Mouse (Mus musculus) forebrain, embryonic 16.5 days (tissue): ENCODE results near the gene Mtmr1. TPM values are rescaled to one million over a fixed set of nuclear protein-coding genes. Genes with fewer than 3 reads are reported as not detected.

ENCODE experiments used
- ATAC-seq: fragments of 200-750 bp; cut with Nextera tagmentation; 2 replicates; pipeline ENCODE4 v1.8.0; 2017; ENCODE audit warnings: mild to moderate bottlenecking, moderate library complexity
- H3K27ac ChIP-seq: fragments of 300-500 bp; sonication (generic); 2 replicates; pipeline ENCODE4 v1.5.1; 2014; ENCODE audit warnings: low read length, control low read depth
- H3K27me3 ChIP-seq: fragments of 300-500 bp; sonication (generic); replicated peaks from 2 replicates; pipeline ENCODE4 v1.6.1; 2014; ENCODE audit warnings: low read length; ENCODE audit not compliant: control insufficient read depth, insufficient read depth
- H3K36me3 ChIP-seq: fragments of 300-500 bp; sonication (generic); 2 replicates; pipeline ENCODE4 v1.6.1; 2014; ENCODE audit not compliant: control insufficient read depth, insufficient read depth
- H3K4me1 ChIP-seq: fragments of 300-500 bp; sonication (generic); replicated peaks from 2 replicates; pipeline ENCODE4 v1.6.1; 2014; ENCODE audit warnings: low read length; ENCODE audit not compliant: control insufficient read depth, insufficient read depth
- H3K4me2 ChIP-seq: fragments of 300-500 bp; sonication (generic); 2 replicates; pipeline ENCODE4 v1.6.1; 2014; ENCODE audit warnings: mild to moderate bottlenecking, low read length, control low read depth
- H3K4me3 ChIP-seq: fragments of 300-500 bp; sonication (generic); replicated peaks from 2 replicates; pipeline ENCODE4 v1.5.1; 2014; ENCODE audit warnings: mild to moderate bottlenecking, low read length, control low read depth
- H3K9ac ChIP-seq: fragments of 300-500 bp; sonication (generic); replicated peaks from 2 replicates; pipeline ENCODE4 v1.6.1; 2014; ENCODE audit warnings: low read depth, low read length, control low read depth
- H3K9me3 ChIP-seq: fragments of 300-500 bp; sonication (generic); 2 replicates; pipeline ENCODE4 v1.6.1; 2016; ENCODE audit warnings: low read length; ENCODE audit not compliant: control insufficient read depth
- WGBS: fragments of 180-500 bp; shearing (Covaris S2); extraction: QIAGEN DNeasy Blood & Tissue Kit; methylation state at CpG from one replicate; pipeline ENCODE4 v1.1.7; 2014; 5-methylcytosine and 5-hydroxymethylcytosine counted together
- polyA plus RNA-seq: library from polyadenylated mRNA; unstranded; fragments of >200 nt; fragmentation: Nextera tagmentation; extraction: Ambion mirVana; gene quantifications from 2 replicates; pipeline ENCODE4 v1.2.1, GENCODE M21; 2015

Gene Mtmr1
- polyA plus RNA-seq, 1 experiment from 2014 or later = 18.2 TPM

- Histone ChIP-seq H3K4me2 (no peak overlapping the region), H3K27me3 (no peaks in the 10 kb centered on the region), H3K9ac (no peak overlapping the region), H3K4me3 (no peak overlapping the region), H3K36me3 (no peaks in the 10 kb centered on the region), H3K4me1 (no peaks in the 10 kb centered on the region), H3K9me3 (no peaks in the 10 kb centered on the region), H3K27ac (no peak overlapping the region)
- ATAC-seq = peak; percentile 75
- WGBS = 36% methylated on average over 1 of the region's 1 CpGs
Observed at GRCm38 (mm10) chrX:71434448-71434847, 69.9 kb downstream of the Mtmr1 start.

- no peaks in the 10 kb centered on the region for H3K4me1 ChIP-seq
- H3K27me3 ChIP-seq = no peaks in the 10 kb centered on the region
- H3K4me3 ChIP-seq = no peak overlapping the region
- ATAC-seq = peak; percentile 58
- no peak overlapping the region for H3K4me2 ChIP-seq
- no peak overlapping the region for H3K9ac ChIP-seq
- WGBS = 25% methylated on average over 8 of the region's 8 CpGs
- H3K36me3 ChIP-seq = no peaks in the 10 kb centered on the region
- no peak overlapping the region for H3K27ac ChIP-seq
- H3K9me3 ChIP-seq = no peaks in the 10 kb centered on the region
Observed at GRCm38 (mm10) chrX:71434860-71435259, 70.3 kb downstream of the Mtmr1 start.

GRCm38 (mm10) chrX:71435542-71435941 is 71.0 kb downstream of the Mtmr1 start:
- no peak for ATAC-seq
- H3K36me3 ChIP-seq = no peaks in the 10 kb centered on the region
- no peak overlapping the region for H3K4me3 ChIP-seq
- H3K9ac ChIP-seq = no peak overlapping the region
- WGBS = 73% methylated on average over 2 of the region's 2 CpGs
- H3K4me2 ChIP-seq = no peak overlapping the region
- no peaks in the 10 kb centered on the region for H3K4me1 ChIP-seq
- no peak overlapping the region for H3K27ac ChIP-seq
- no peaks in the 10 kb centered on the region for H3K27me3 ChIP-seq
- H3K9me3 ChIP-seq = no peaks in the 10 kb centered on the region

GRCm38 (mm10) chrX:71439473-71439872 is 74.9 kb downstream of the Mtmr1 start:
- no peaks in the 10 kb centered on the region for H3K9me3 ChIP-seq
- no peak overlapping the region for H3K4me2 ChIP-seq
- H3K36me3 ChIP-seq = no peaks in the 10 kb centered on the region
- H3K4me1 ChIP-seq = no peaks in the 10 kb centered on the region
- ATAC-seq = no peak
- no peak overlapping the region for H3K9ac ChIP-seq
- 83% methylated on average over 6 of the region's 6 CpGs for WGBS
- no peak overlapping the region for H3K27ac ChIP-seq
- H3K27me3 ChIP-seq = no peaks in the 10 kb centered on the region
- H3K4me3 ChIP-seq = no peak overlapping the region

- Histone ChIP-seq H3K36me3 (no peaks in the 10 kb centered on the region), H3K9ac (no peak overlapping the region), H3K4me3 (no peak overlapping the region), H3K27me3 (no peaks in the 10 kb centered on the region), H3K4me1 (no peaks in the 10 kb centered on the region), H3K9me3 (no peaks in the 10 kb centered on the region), H3K27ac (no peak overlapping the region), H3K4me2 (no peak overlapping the region)
- 84% methylated on average over 5 of the region's 5 CpGs for WGBS
- ATAC-seq = no peak
Observed at GRCm38 (mm10) chrX:71442916-71443315, 78.4 kb downstream of the Mtmr1 start.

GRCm38 (mm10) chrX:71456078-71456737 is 91.6 kb downstream of the Mtmr1 start:
- H3K4me1 ChIP-seq = no peaks in the 10 kb centered on the region
- H3K27me3 ChIP-seq = no peaks in the 10 kb centered on the region
- H3K4me3 ChIP-seq = no peak overlapping the region
- 72% methylated on average over 6 of the region's 6 CpGs for WGBS
- H3K9ac ChIP-seq = no peak overlapping the region
- H3K4me2 ChIP-seq = no peak overlapping the region
- no peaks in the 10 kb centered on the region for H3K36me3 ChIP-seq
- no peaks in the 10 kb centered on the region for H3K9me3 ChIP-seq
- H3K27ac ChIP-seq = no peak overlapping the region
- ATAC-seq = no peak

- ATAC-seq = no peak
- WGBS = 79% methylated on average over 7 of the region's 7 CpGs
- no peak overlapping the region for H3K9ac ChIP-seq
- no peak overlapping the region for H3K4me2 ChIP-seq
- H3K4me3 ChIP-seq = no peak overlapping the region
- H3K9me3 ChIP-seq = no peaks in the 10 kb centered on the region
- no peak overlapping the region for H3K27ac ChIP-seq
- H3K27me3 ChIP-seq = no peaks in the 10 kb centered on the region
- H3K36me3 ChIP-seq = no peaks in the 10 kb centered on the region
- H3K4me1 ChIP-seq = no peaks in the 10 kb centered on the region
Observed at GRCm38 (mm10) chrX:71464138-71464826, 99.7 kb downstream of the Mtmr1 start.

GRCm38 (mm10) chrX:71465417-71465816 is 100.9 kb downstream of the Mtmr1 start:
- H3K9ac ChIP-seq = no peak overlapping the region
- no peak for ATAC-seq
- H3K36me3 ChIP-seq = no peaks in the 10 kb centered on the region
- no peak overlapping the region for H3K27ac ChIP-seq
- WGBS = 100% methylated on average over 1 of the region's 1 CpGs
- H3K4me2 ChIP-seq = no peak overlapping the region
- H3K9me3 ChIP-seq = no peaks in the 10 kb centered on the region
- H3K27me3 ChIP-seq = no peaks in the 10 kb centered on the region
- no peaks in the 10 kb centered on the region for H3K4me1 ChIP-seq
- H3K4me3 ChIP-seq = no peak overlapping the region

GRCm38 (mm10) chrX:71467491-71467890 is 102.9 kb downstream of the Mtmr1 start:
- Histone ChIP-seq H3K27ac (no peak overlapping the region), H3K27me3 (no peaks in the 10 kb centered on the region), H3K4me2 (no peak overlapping the region), H3K4me3 (no peak overlapping the region), H3K9ac (no peak overlapping the region), H3K36me3 (no peaks in the 10 kb centered on the region), H3K9me3 (no peaks in the 10 kb centered on the region), H3K4me1 (no peaks in the 10 kb centered on the region)
- no peak for ATAC-seq
- 92% methylated on average over 3 of the region's 3 CpGs for WGBS
